Mouse (Mus musculus) liver, postnatal 0 days (tissue): ENCODE results near the gene Jak1. TPM values are rescaled to one million over a fixed set of nuclear protein-coding genes. Genes with fewer than 3 reads are reported as not detected.

Source experiments
- ATAC-seq: fragments of 200-750 bp; cut with Nextera tagmentation; 2 replicates; pipeline ENCODE4 v1.8.0; 2017; ENCODE audit warnings: mild to moderate bottlenecking, moderate library complexity
- DNase-seq: peaks from one replicate; pipeline ENCODE4 v3.0.0-alpha.2; 2016
- H3K27ac ChIP-seq: fragments of 300-500 bp; sonication (generic); 2 replicates; pipeline ENCODE4 v1.5.1; 2014; ENCODE audit warnings: antibody characterized with exemption, moderate library complexity, mild to moderate bottlenecking, low read depth
- H3K27me3 ChIP-seq: fragments of 300-500 bp; sonication (generic); 2 replicates; pipeline ENCODE4 v1.6.1; 2014; ENCODE audit warnings: low read length, control low read depth, mixed read lengths; ENCODE audit not compliant: insufficient read depth
- H3K36me3 ChIP-seq: fragments of 300-500 bp; sonication (generic); replicated peaks from 2 replicates; pipeline ENCODE4 v1.6.1; 2014; ENCODE audit warnings: mild to moderate bottlenecking, control low read depth, low read length, moderate library complexity, mixed read lengths; ENCODE audit not compliant: insufficient read depth
- H3K4me1 ChIP-seq: fragments of 300-500 bp; sonication (generic); 2 replicates; pipeline ENCODE4 v1.6.1; 2014; ENCODE audit warnings: antibody characterized with exemption, mild to moderate bottlenecking, control low read depth; ENCODE audit not compliant: insufficient read depth
- H3K4me2 ChIP-seq: fragments of 300-500 bp; sonication (generic); 2 replicates; pipeline ENCODE4 v1.6.1; 2014; ENCODE audit warnings: low read depth, mild to moderate bottlenecking, low read length, moderate library complexity, mixed read lengths
- H3K4me3 ChIP-seq: fragments of 300-500 bp; sonication (generic); 2 replicates; pipeline ENCODE4 v1.5.1; 2014; ENCODE audit warnings: low read depth, low read length
- H3K9ac ChIP-seq: fragments of 300-500 bp; sonication (generic); replicated peaks from 2 replicates; pipeline ENCODE4 v1.6.1; 2014; ENCODE audit warnings: mild to moderate bottlenecking, moderate library complexity
- H3K9me3 ChIP-seq: fragments of 300-500 bp; sonication (generic); 2 replicates; pipeline ENCODE4 v1.6.1; 2016; ENCODE audit warnings: mild to moderate bottlenecking, control low read depth, low read length, mixed read lengths
- CTCF ChIP-seq: sonication (generic); IDR thresholded peaks from 2 replicates; pipeline ENCODE4 v1.5.1; 2016; ENCODE audit warnings: antibody characterized with exemption, low read depth
- EP300 ChIP-seq: IDR thresholded peaks from 2 replicates; pipeline ENCODE4 v1.6.1; 2016; ENCODE audit warnings: antibody characterized with exemption, low read depth, mild to moderate bottlenecking
- WGBS: fragments of 180-500 bp; shearing (Covaris S2); extraction: QIAGEN DNeasy Blood & Tissue Kit; methylation state at CpG from one replicate; pipeline ENCODE4 v1.1.7; 2014; ENCODE audit not compliant: insufficient replicate concordance; 5-methylcytosine and 5-hydroxymethylcytosine counted together
- polyA plus RNA-seq: library from polyadenylated mRNA; unstranded; fragments of >200 nt; fragmentation: Nextera tagmentation; extraction: Ambion mirVana; gene quantifications from 2 replicates; pipeline ENCODE4 v1.2.1, GENCODE M21; 2015

Gene Jak1
- polyA plus RNA-seq, 1 experiment from 2014 or later, result 51.2 TPM

GRCm38 (mm10) chr4:101292736-101293541 is 27.9 kb upstream of the Jak1 start:
- Histone ChIP-seq H3K4me3 (peak overlapping the region; percentile 49), H3K27ac (peak overlapping the region; percentile 95), H3K9ac (peak overlapping the region; percentile 74), H3K9me3 (no peaks in the 10 kb centered on the region), H3K36me3 (no peaks in the 10 kb centered on the region), H3K4me2 (peak overlapping the region; percentile 91), H3K4me1 (peaks cover 39% of the 10 kb centered on the region), H3K27me3 (no peaks in the 10 kb centered on the region; the same call in 1 of the 2 replicates)
- no peak for TF ChIP-seq CTCF
- 0 out of 2 replicates have a peak, but pooled peaks have one; percentile 25 for TF ChIP-seq EP300
- DNase-seq (peak; percentile 76), ATAC-seq (peak; percentile 52)
- WGBS, result 1% methylated on average over 48 of the region's 49 CpGs

DNA sequence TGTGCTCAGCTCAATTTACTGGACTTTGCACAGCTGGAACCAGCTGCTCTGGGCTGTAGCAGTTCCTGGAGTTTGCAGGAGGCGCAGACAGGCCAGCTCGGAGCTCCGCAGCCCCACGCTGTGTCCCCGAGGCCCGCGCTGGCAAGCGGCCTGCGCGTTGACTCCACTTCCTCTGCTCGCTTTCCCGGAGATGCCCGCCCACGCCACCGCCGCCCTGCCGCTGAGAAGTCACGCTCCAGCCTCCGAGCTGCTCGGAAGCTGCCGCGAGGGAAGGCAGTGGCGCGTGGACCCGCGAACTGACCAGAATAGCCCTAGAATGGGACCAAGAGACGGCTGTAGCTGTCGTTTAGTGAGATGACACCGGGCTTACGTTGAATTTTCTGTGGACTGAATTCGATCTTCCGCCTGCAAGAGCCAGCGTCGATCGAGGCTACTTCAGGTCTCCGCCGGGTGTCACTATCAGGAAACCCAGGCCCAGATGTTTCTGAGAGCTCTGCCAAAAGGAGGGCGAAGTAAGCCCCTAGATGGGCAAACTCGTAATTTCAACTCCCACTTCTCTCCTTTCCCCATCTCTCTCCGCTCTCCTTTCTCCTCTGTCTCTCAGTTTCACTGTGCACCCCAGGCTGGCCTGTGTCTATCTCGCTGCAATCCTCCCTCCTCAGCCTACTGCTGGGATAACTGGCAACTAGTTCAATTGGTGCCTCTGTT is 27.1 kb upstream of the Jak1 start:
- peaks cover 39% of the 10 kb centered on the region for H3K4me1 ChIP-seq
- WGBS, result under 1% methylated on average over 41 of the region's 41 CpGs
- 0 out of 2 replicates have a peak, but pooled peaks have one; percentile 1 for TF ChIP-seq CTCF
- no peak; the same call in 1 of the 2 replicates for TF ChIP-seq EP300
- no peaks in the 10 kb centered on the region; the same call in 1 of the 2 replicates for H3K27me3 ChIP-seq
- H3K9me3 ChIP-seq, result no peaks in the 10 kb centered on the region
- no peaks in the 10 kb centered on the region for H3K36me3 ChIP-seq
- ATAC-seq (peak; percentile 85), DNase-seq (peak; percentile 86)
- H3K9ac ChIP-seq, result peak overlapping the region; percentile 74
- peak overlapping the region; percentile 91 for H3K4me2 ChIP-seq
- peak overlapping the region; percentile 49 for H3K4me3 ChIP-seq
- H3K27ac ChIP-seq, result peak overlapping the region; percentile 95

- peaks cover 21% of the 10 kb centered on the region for H3K4me1 ChIP-seq
- no peak overlapping the region for H3K4me2 ChIP-seq
- H3K9ac ChIP-seq, result no peak overlapping the region
- H3K27ac ChIP-seq, result no peak overlapping the region
- no peaks in the 10 kb centered on the region for H3K9me3 ChIP-seq
- no peaks in the 10 kb centered on the region for H3K27me3 ChIP-seq
- DNase-seq (no peak), ATAC-seq (no peak)
- no peaks in the 10 kb centered on the region for H3K36me3 ChIP-seq
- 90% methylated on average over 11 of the region's 11 CpGs for WGBS
- no peak overlapping the region for H3K4me3 ChIP-seq
- TF ChIP-seq EP300 (no peak), CTCF (no peak)
These were observed 23.2 kb upstream of the Jak1 start for GRCm38 (mm10) chr4:101288292-101288691.

DNA sequence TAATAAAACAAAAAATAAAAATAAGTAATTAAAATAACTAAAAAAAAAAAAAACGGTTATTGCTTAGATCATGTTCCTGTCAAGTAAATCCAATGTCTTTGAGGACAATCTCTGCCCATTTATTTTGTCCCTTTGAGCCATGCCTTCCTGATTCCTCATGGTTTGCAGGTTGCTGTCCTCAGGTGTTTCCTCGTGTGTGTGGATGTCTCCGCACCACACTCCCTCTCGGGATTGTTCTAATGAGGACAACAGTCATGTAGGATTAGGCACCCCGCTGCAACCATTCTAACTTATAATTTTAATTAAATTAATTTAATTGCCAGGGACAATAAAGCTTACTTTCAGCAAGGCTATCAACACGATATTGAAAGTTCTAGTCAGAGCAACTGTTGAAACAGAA is 21.5 kb upstream of the Jak1 start:
- DNase-seq (no peak), ATAC-seq (no peak)
- H3K9ac ChIP-seq, result no peak overlapping the region
- H3K4me1 ChIP-seq, result peaks cover 9% of the 10 kb centered on the region
- no peak overlapping the region for H3K27ac ChIP-seq
- no peaks in the 10 kb centered on the region for H3K36me3 ChIP-seq
- H3K4me2 ChIP-seq, result no peak overlapping the region
- WGBS, result 84% methylated on average over 6 of the region's 6 CpGs
- H3K4me3 ChIP-seq, result no peak overlapping the region
- TF ChIP-seq EP300, result no peak
- no peak for TF ChIP-seq CTCF
- H3K27me3 ChIP-seq, result no peaks in the 10 kb centered on the region
- H3K9me3 ChIP-seq, result no peaks in the 10 kb centered on the region

DNA sequence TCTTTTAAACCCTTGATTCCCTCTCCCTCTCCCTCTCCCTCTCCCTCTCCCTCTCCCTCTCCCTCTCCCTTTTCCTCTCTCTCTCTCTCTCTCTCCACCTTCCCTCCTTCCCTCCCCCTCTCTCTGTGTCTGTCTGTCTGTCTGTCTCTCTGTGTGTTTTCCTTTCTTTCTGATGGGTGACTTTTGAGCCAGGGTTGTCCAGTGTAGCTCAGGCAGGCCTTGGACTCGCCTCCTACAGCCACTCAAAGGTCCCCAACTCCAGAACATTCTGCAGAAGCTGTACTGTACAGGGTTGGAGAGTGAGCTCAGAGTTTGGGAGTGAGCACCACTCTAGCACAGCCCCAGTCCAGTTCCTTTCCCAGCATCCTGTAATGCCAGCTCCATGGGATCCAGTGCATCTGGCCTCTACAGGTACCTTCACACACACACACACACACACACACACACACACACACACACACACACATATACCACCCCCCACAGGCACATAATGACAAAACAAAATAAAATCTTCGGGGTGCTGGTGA is 20.9 kb upstream of the Jak1 start:
- no peak for ATAC-seq
- H3K36me3 ChIP-seq, result no peaks in the 10 kb centered on the region

GRCm38 (mm10) chr4:101283938-101284337 is 18.9 kb upstream of the Jak1 start:
- no peak overlapping the region for H3K4me2 ChIP-seq
- no peaks in the 10 kb centered on the region for H3K27me3 ChIP-seq
- peaks cover 9% of the 10 kb centered on the region for H3K4me1 ChIP-seq
- no peak for DNase-seq
- H3K9ac ChIP-seq, result no peak overlapping the region
- H3K27ac ChIP-seq, result no peak overlapping the region
- no peaks in the 10 kb centered on the region for H3K9me3 ChIP-seq
- ATAC-seq, result no peak
- H3K4me3 ChIP-seq, result no peak overlapping the region
- 32% methylated on average over 4 of the region's 4 CpGs for WGBS
- TF ChIP-seq CTCF, result no peak
- TF ChIP-seq EP300, result no peak
- H3K36me3 ChIP-seq, result no peaks in the 10 kb centered on the region

More for the DNA sequence above, 20.9 kb upstream of the Jak1 start:
- no peak overlapping the region for H3K4me3 ChIP-seq
- no peak overlapping the region for H3K9ac ChIP-seq
- H3K27me3 ChIP-seq, result no peaks in the 10 kb centered on the region
- 58% methylated on average over 2 of the region's 2 CpGs for WGBS
- no peak overlapping the region for H3K4me2 ChIP-seq
- H3K9me3 ChIP-seq, result no peaks in the 10 kb centered on the region
- no peak for DNase-seq
- TF ChIP-seq EP300 (no peak), CTCF (no peak)
- H3K27ac ChIP-seq, result no peak overlapping the region
- peaks cover 9% of the 10 kb centered on the region for H3K4me1 ChIP-seq
